Mouse (Mus musculus) limb, embryonic 11.5 days (tissue): ENCODE data around the gene Tcn2. TPM values are rescaled to one million over a fixed set of nuclear protein-coding genes. Genes with fewer than 3 reads are reported as not detected.
"Not testable (repeated sequence)": the region's sequence is repeated elsewhere in the genome, so short reads cannot be mapped to it uniquely, and the experiment has no call there.

Experiments used
- ATAC-seq: fragments of 200-750 bp; cut with Nextera tagmentation; 2 replicates; pipeline ENCODE4 v1.8.0; 2017; ENCODE audit warnings: low read depth; ENCODE audit not compliant: insufficient number of reproducible peaks, low FRiP score, low TSS enrichment
- DNase-seq: peaks from one replicate; pipeline ENCODE4 v3.0.0-alpha.2; 2015; ENCODE audit warnings: low spot score
- H3K27ac ChIP-seq: fragments of 300-500 bp; sonication (generic); replicated peaks from 2 replicates; pipeline ENCODE4 v1.5.1; 2014; ENCODE audit warnings: low read depth, mild to moderate bottlenecking, low read length
- H3K27me3 ChIP-seq: fragments of 300-500 bp; sonication (generic); 2 replicates; pipeline ENCODE4 v1.6.1; 2014; ENCODE audit warnings: mild to moderate bottlenecking, low read length, mixed read lengths; ENCODE audit not compliant: control insufficient read depth, insufficient read depth
- H3K36me3 ChIP-seq: fragments of 300-500 bp; sonication (generic); 2 replicates; pipeline ENCODE4 v1.6.1; 2014; ENCODE audit warnings: mild to moderate bottlenecking, low read length, moderate library complexity, mixed read lengths; ENCODE audit not compliant: control insufficient read depth, insufficient read depth
- H3K4me1 ChIP-seq: fragments of 300-500 bp; sonication (generic); 2 replicates; pipeline ENCODE4 v1.6.1; 2014; ENCODE audit warnings: low read length, mixed read lengths; ENCODE audit not compliant: control insufficient read depth, insufficient read depth
- H3K4me2 ChIP-seq: fragments of 300-500 bp; sonication (generic); 2 replicates; pipeline ENCODE4 v1.6.1; 2014; ENCODE audit warnings: low read depth, mild to moderate bottlenecking, moderate library complexity; ENCODE audit not compliant: severe bottlenecking
- H3K4me3 ChIP-seq: fragments of 300-500 bp; sonication (generic); 2 replicates; pipeline ENCODE4 v1.5.1; 2014; ENCODE audit warnings: low read depth, low read length
- H3K9ac ChIP-seq: fragments of 300-500 bp; sonication (generic); 2 replicates; pipeline ENCODE4 v1.6.1; 2014; ENCODE audit warnings: mild to moderate bottlenecking, low read length
- H3K9me3 ChIP-seq: fragments of 300-500 bp; sonication (generic); 2 replicates; pipeline ENCODE4 v1.6.1; 2016; ENCODE audit warnings: low read length; ENCODE audit not compliant: control insufficient read depth
- WGBS: fragments of 180-500 bp; shearing (Covaris S2); extraction: QIAGEN DNeasy Blood & Tissue Kit; methylation state at CpG from one replicate; pipeline ENCODE4 v1.1.7; 2014; 5-methylcytosine and 5-hydroxymethylcytosine counted together
- polyA plus RNA-seq: library from polyadenylated mRNA; unstranded; fragments of >200 nt; fragmentation: Nextera tagmentation; extraction: Ambion mirVana; gene quantifications from 2 replicates; pipeline ENCODE4 v1.2.1, GENCODE M21; 2014

The Tcn2 gene
- polyA plus RNA-seq, 1 experiment from 2014 or later: 28.9 TPM

DNA sequence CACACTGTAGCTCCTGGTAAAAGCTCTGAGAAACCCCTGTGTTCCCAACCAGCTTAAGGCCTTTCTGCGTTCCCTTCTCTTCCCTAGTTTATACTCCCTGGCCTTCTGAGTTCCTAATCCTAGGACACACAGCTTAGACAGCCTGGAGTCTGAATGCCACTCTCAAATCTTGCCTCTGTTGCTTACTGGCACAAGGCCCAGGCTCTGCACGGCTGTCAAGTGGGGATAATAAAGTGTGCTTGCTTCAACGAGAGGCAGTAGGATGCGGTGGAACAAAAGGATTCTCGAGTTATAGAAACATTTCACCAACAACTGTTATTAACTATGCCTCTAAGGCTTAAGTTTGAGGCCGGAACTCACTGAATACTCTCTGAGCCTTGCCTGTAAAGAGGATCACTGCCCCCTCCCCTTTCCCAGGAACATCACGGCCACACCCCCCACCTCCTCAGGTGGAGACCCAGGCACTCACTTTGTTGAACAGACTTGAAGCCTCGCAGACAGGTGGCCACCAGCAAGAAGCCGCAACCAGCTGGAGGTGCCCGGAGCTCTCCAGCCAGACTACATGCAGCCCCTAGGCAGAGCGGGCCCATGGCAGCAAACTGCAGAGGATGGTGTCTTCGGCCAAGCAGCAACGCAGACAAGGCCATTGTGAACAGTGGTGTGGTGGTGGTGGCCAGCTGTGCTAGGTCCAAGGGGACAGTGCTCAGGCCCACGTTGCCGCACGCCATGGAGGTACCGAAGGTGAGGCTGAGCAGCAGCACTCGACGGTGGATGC lies 19.7 kb downstream of the Tcn2 start:
- WGBS: 26% methylated on average over 19 of the region's 19 CpGs
- Histone ChIP-seq H3K4me3 (peak overlapping the region; percentile 45), H3K9ac (0 out of 2 replicates have a peak overlapping the region, but pooled peaks have one; percentile 22), H3K4me2 (peak overlapping the region; percentile 83), H3K27ac (no peak overlapping the region), H3K36me3 (no peaks in the 10 kb centered on the region), H3K4me1 (peaks cover 8% of the 10 kb centered on the region), H3K27me3 (peaks cover 11% of the 10 kb centered on the region), H3K9me3 (no peaks in the 10 kb centered on the region)
- peak; percentile 44 for DNase-seq
- no peak for ATAC-seq

GRCm38 (mm10) chr11:3911440-3911839 lies 20.5 kb downstream of the Tcn2 start:
- not testable (repeated sequence) for H3K4me2 ChIP-seq, H3K4me3 ChIP-seq, H3K27ac ChIP-seq, ATAC-seq, H3K9me3 ChIP-seq, H3K9ac ChIP-seq, H3K4me1 ChIP-seq, DNase-seq, H3K36me3 ChIP-seq
- peaks cover 11% of the 10 kb centered on the region for H3K27me3 ChIP-seq
- 94% methylated on average over 5 of the region's 6 CpGs for WGBS

GRCm38 (mm10) chr11:3910513-3911310 lies 21.2 kb downstream of the Tcn2 start:
- WGBS: 48% methylated on average over 5 of the region's 5 CpGs
- H3K9ac ChIP-seq: no peak overlapping the region
- ATAC-seq (no peak), DNase-seq (no peak)
- H3K27ac ChIP-seq: no peak overlapping the region
- no peaks in the 10 kb centered on the region for H3K36me3 ChIP-seq
- H3K4me3 ChIP-seq: no peak overlapping the region
- no peaks in the 10 kb centered on the region for H3K9me3 ChIP-seq
- H3K4me1 ChIP-seq: peaks cover 8% of the 10 kb centered on the region
- no peak overlapping the region for H3K4me2 ChIP-seq
- H3K27me3 ChIP-seq: peaks cover 11% of the 10 kb centered on the region

GRCm38 (mm10) chr11:3909236-3909635 lies 22.7 kb downstream of the Tcn2 start:
- peaks cover 11% of the 10 kb centered on the region for H3K27me3 ChIP-seq
- ATAC-seq: no peak
- no peak for DNase-seq
- WGBS: 91% methylated on average over 4 of the region's 4 CpGs
- no peak overlapping the region for H3K9ac ChIP-seq
- H3K9me3 ChIP-seq: no peaks in the 10 kb centered on the region
- no peak overlapping the region for H3K4me3 ChIP-seq
- H3K27ac ChIP-seq: no peak overlapping the region
- no peaks in the 10 kb centered on the region for H3K36me3 ChIP-seq
- H3K4me2 ChIP-seq: no peak overlapping the region
- peaks cover 8% of the 10 kb centered on the region for H3K4me1 ChIP-seq

DNA sequence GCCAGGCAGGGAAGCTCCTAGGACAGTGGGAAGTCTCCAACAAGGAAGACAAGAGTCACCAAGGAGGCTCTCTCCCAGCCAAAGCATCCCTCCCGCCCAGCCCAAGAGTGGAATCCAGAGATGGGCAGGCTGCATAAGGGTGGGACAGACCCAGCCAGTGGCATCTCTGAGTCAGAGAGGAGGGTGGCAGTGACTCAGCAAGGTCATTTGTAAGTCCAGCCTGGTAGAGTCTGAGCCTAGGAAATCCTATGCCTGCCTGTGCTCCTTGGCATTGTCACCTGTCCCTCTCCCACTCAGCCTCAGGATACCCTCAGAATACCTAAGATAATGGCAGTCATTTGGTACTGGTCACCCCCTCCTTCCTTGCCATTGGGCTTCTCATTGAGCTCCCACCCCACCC lies 26.5 kb downstream of the Tcn2 start:
- H3K4me1 ChIP-seq: no peaks in the 10 kb centered on the region

GRCm38 (mm10) chr11:3904673-3905072 lies 27.3 kb downstream of the Tcn2 start:
- Histone ChIP-seq H3K9me3 (no peaks in the 10 kb centered on the region), H3K36me3 (no peaks in the 10 kb centered on the region), H3K4me3 (no peak overlapping the region), H3K4me2 (no peak overlapping the region), H3K27me3 (no peaks in the 10 kb centered on the region), H3K27ac (no peak overlapping the region), H3K9ac (no peak overlapping the region), H3K4me1 (no peaks in the 10 kb centered on the region)
- WGBS: 84% methylated on average over 6 of the region's 6 CpGs
- ATAC-seq (no peak), DNase-seq (no peak)

More for the DNA sequence above, 26.5 kb downstream of the Tcn2 start:
- H3K36me3 ChIP-seq: no peaks in the 10 kb centered on the region
- ATAC-seq: no peak
- WGBS: 83% methylated on average over 1 of the region's 1 CpGs
- no peak overlapping the region for H3K4me2 ChIP-seq
- no peak overlapping the region for H3K9ac ChIP-seq
- H3K27ac ChIP-seq: no peak overlapping the region
- H3K27me3 ChIP-seq: no peaks in the 10 kb centered on the region
- no peak overlapping the region for H3K4me3 ChIP-seq
- no peaks in the 10 kb centered on the region for H3K9me3 ChIP-seq
- DNase-seq: no peak

GRCm38 (mm10) chr11:3903046-3903445 lies 28.9 kb downstream of the Tcn2 start:
- WGBS: 81% methylated on average over 5 of the region's 5 CpGs
- DNase-seq (no peak), ATAC-seq (no peak)
- Histone ChIP-seq H3K9me3 (no peaks in the 10 kb centered on the region), H3K27ac (no peak overlapping the region), H3K4me3 (no peak overlapping the region), H3K4me1 (no peaks in the 10 kb centered on the region), H3K9ac (no peak overlapping the region), H3K4me2 (no peak overlapping the region), H3K27me3 (no peaks in the 10 kb centered on the region), H3K36me3 (no peaks in the 10 kb centered on the region)

DNA sequence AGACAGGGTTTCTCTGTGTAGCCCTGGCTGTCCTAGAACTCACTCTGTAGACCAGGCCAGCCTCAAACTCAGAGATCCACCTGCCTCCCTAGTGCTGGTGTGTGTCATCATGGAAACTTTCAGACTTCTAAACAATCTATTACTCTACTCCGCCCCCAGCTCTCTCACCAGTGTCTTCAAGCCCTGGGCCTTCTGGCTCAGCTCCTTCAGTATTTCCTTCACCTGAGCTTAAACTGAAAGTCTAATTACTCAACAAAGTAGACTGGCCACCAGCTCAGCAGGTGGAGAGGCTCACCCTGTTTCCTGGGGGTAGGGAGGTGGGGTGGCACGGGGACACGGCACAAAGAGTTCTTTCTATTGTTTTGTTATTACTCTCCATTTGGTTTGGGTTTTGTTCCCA lies 29.4 kb downstream of the Tcn2 start:
- Histone ChIP-seq H3K27ac (no peak overlapping the region), H3K4me2 (no peak overlapping the region), H3K36me3 (no peaks in the 10 kb centered on the region), H3K4me3 (no peak overlapping the region), H3K9me3 (no peaks in the 10 kb centered on the region), H3K27me3 (no peaks in the 10 kb centered on the region), H3K9ac (no peak overlapping the region), H3K4me1 (no peaks in the 10 kb centered on the region)
- no peak for ATAC-seq
- no peak for DNase-seq
- 85% methylated on average over 3 of the region's 3 CpGs for WGBS
